In genomic region chr14:22781709-22782108, GRCm38 (mm10) we compare ENCODE assay signal across 10 mouse cellular contexts.
A peak's percentile ranks its signal among the peaks of the same experiment; 100 is the strongest.
DNase-seq lines count a peak whose midpoint lies in the region; ATAC-seq and TF ChIP-seq lines count a peak whose summit lies in the region.
"Had no signal": no experiment of that assay in that cellular context is flagged by ENCODE, and none has a peak within 500 bp of the region (broad histone marks: within the 10 kb centered on the region; RNA-seq: fewer than 3 reads in every experiment).

No protein-coding gene starts in this region.

- H3K27me3 ChIP-seq in MEL (ENCODE audit: control insufficient read depth in 1 of 2, insufficient read depth in 2 of 2, low read length in 2 of 2) = no peaks in the 10 kb centered on the region
- H3K27me3 ChIP-seq in hindbrain, embryonic 11.5 days (ENCODE audit: control insufficient read depth, insufficient read depth, low read length) = no peaks in the 10 kb centered on the region
- H3K27me3 ChIP-seq: forebrain, embryonic 15.5 days; hindbrain, embryonic 13.5 days had no signal

- H3K4me1 ChIP-seq in MEL (ENCODE audit: control insufficient read depth in 1 of 2, insufficient read depth in 2 of 2, low read length in 2 of 2) = no peaks in the 10 kb centered on the region
- H3K4me1 ChIP-seq in hindbrain, embryonic 11.5 days (replicated peaks; ENCODE audit: control insufficient read depth, insufficient read depth, low read length) = no peaks in the 10 kb centered on the region; the same call in 1 of the 2 replicates
- H3K4me1 ChIP-seq: forebrain, embryonic 15.5 days had no signal

- H3K36me3 ChIP-seq in MEL (ENCODE audit: control insufficient read depth in 1 of 2, insufficient read depth in 2 of 2, low read length in 2 of 2) = no peaks in the 10 kb centered on the region
- no peaks in the 10 kb centered on the region for H3K36me3 ChIP-seq in hindbrain, embryonic 11.5 days (ENCODE audit: control insufficient read depth, insufficient read depth, low read length)
- H3K36me3 ChIP-seq: forebrain, embryonic 15.5 days; hindbrain, embryonic 13.5 days had no signal

- H3K4me2 ChIP-seq in hindbrain, embryonic 11.5 days (replicated peaks; ENCODE audit: low read depth, low read length) = no peak overlapping the region
- H3K4me2 ChIP-seq: forebrain, embryonic 15.5 days; hindbrain, embryonic 13.5 days had no signal

- peak; percentile 39 for TF ChIP-seq RAD21 in MEL (IDR thresholded peaks at IDR 0.05; ENCODE audit: low read depth, low read length)

- H3K27ac ChIP-seq in MEL (ENCODE audit: control insufficient read depth, low read depth, low read length) = no peak overlapping the region
- no peak overlapping the region for H3K27ac ChIP-seq in hindbrain, embryonic 11.5 days (ENCODE audit: low read depth, low read length)
- H3K27ac ChIP-seq: forebrain, embryonic 15.5 days; hindbrain, embryonic 13.5 days had no signal

- no peak for TF ChIP-seq EP300 in MEL (IDR thresholded peaks at IDR 0.05; ENCODE audit: low read depth in 1 of 2, low read length in 2 of 2)

- WGBS in hindbrain, embryonic 11.5 days = 87% methylated on average over 2 of the region's 2 CpGs

- H3K4me3 ChIP-seq in MEL (ENCODE audit: control insufficient read depth in 1 of 2, insufficient read depth in 1 of 2, low read depth in 2 of 2, low read length in 2 of 2) = no peak overlapping the region
- H3K4me3 ChIP-seq in hindbrain, embryonic 11.5 days (ENCODE audit: low read depth, low read length) = no peak overlapping the region
- H3K4me3 ChIP-seq: forebrain, embryonic 15.5 days; hindbrain, embryonic 13.5 days had no signal

- H3K9me3 ChIP-seq in MEL (replicated peaks; ENCODE audit: insufficient read depth, low read length) = no peaks in the 10 kb centered on the region
- no peaks in the 10 kb centered on the region for H3K9me3 ChIP-seq in hindbrain, embryonic 11.5 days (ENCODE audit: control insufficient read depth, low read length)
- H3K9me3 ChIP-seq: forebrain, embryonic 15.5 days; hindbrain, embryonic 13.5 days had no signal

- DNase-seq in heart, adult 8-10 months (ENCODE audit: low spot score) = peak; percentile 31
- DNase-seq in heart, postnatal 36 days = no peak
- no peak for DNase-seq in MEL (ENCODE audit: low read depth, low spot score)
- DNase-seq in gastrocnemius, adult 8-10 months (ENCODE audit: low spot score in 2 of 2) = peak; percentile 20 to 28
- DNase-seq in kidney, postnatal 14 days = peak; percentile 77
- no peak for DNase-seq in cerebellum, postnatal 25 days
- no peak for DNase-seq in hindbrain, embryonic 11.5 days (ENCODE audit: low spot score)
- no peak for DNase-seq in natural killer cell, adult 2 months (ENCODE audit: low spot score in 2 of 2)

- ATAC-seq in hindbrain, embryonic 11.5 days (ENCODE audit: low FRiP score) = no peak
- ATAC-seq: forebrain, embryonic 15.5 days had no signal

- H3K79me2 ChIP-seq in MEL (ENCODE audit: control insufficient read depth, insufficient read depth, low read length, poor library complexity) = no peaks in the 10 kb centered on the region

- no peak for TF ChIP-seq POLR2A in MEL (IDR thresholded peaks at IDR 0.05; ENCODE audit: control insufficient read depth in 1 of 2, insufficient read depth in 1 of 2, low read depth in 1 of 2, low read length in 2 of 2, poor library complexity in 1 of 2)

- TF ChIP-seq CTCF in MEL (IDR thresholded peaks at IDR 0.05 in 2 of 3, conservative IDR thresholded peaks at IDR 0.05 in 1 of 3; ENCODE audit: control insufficient read depth in 1 of 3, insufficient read depth in 1 of 3, low read depth in 2 of 3, low read length in 3 of 3, poor library complexity in 1 of 3, severe bottlenecking in 1 of 3) = peak in 2 of 3 experiments; percentile 10 to 35; a peak in 2 of 6 replicates

- H3K9ac ChIP-seq in MEL (ENCODE audit: control insufficient read depth, low read depth, low read length, poor library complexity, severe bottlenecking) = no peak overlapping the region
- H3K9ac ChIP-seq in hindbrain, embryonic 11.5 days (ENCODE audit: low read depth, low read length) = no peak overlapping the region
- H3K9ac ChIP-seq: forebrain, embryonic 15.5 days; hindbrain, embryonic 13.5 days had no signal

- intact Hi-C loops in heart, postnatal 36 days (cut with DNase I) = no loop called here

TF ChIP-seq in MEL, 35 proteins besides CTCF, POLR2A, EP300 and RAD21:
- 0 out of 2 replicates have a peak, but pooled peaks have one; percentile 7 for TF ChIP-seq ZC3H11A (IDR thresholded peaks at IDR 0.05; ENCODE audit: low read depth, low read length)
- no peak for TF ChIP-seq MAZ (IDR thresholded peaks at IDR 0.05; ENCODE audit: low read depth, low read length)
- TF ChIP-seq SMC3 (IDR thresholded peaks at IDR 0.05; ENCODE audit: low read depth, low read length) = peak; percentile 25; the same call in 1 of the 2 replicates

Comparison
In these comparisons a context has a peak if more than half of its experiments do, and no peak if none do; other contexts are left out.
1. DNase-seq: peak in heart, adult 8-10 months (single experiment), gastrocnemius, adult 8-10 months (2 of 2) and kidney, postnatal 14 days (single experiment); none in heart, postnatal 36 days (0 of 2), MEL (single experiment), cerebellum, postnatal 25 days (0 of 2), hindbrain, embryonic 11.5 days (single experiment) and natural killer cell, adult 2 months (0 of 2).